Mouse (Mus musculus): ENCODE measurements at regions not wholly inside any gene's neighbourhood (a gene's known extent, or its start where the extent isn't known, plus 50 kb on each side); places are given as distances from the start of the nearest gene placed in this dataset.

GRCm38 (mm10) chr10:117577970-117578695 lies 51.2 kb upstream of the Cpm start:
- TF ChIP-seq CTCF (IDR thresholded peaks at IDR 0.05; ENCODE audit: low read depth) (no peak), EP300 (IDR thresholded peaks at IDR 0.05; ENCODE audit: low read depth) (no peak)
